Mouse (Mus musculus) thymus, postnatal 4 days (tissue): ENCODE results near the gene Zfand2a.

Experiments used
- DNase-seq: peaks from one replicate; pipeline ENCODE4 v3.0.0; 2021

The Zfand2a gene

GRCm38 (mm10) chr5:139484185-139484814 lies at the start of gene Zfand2a:
TSS of gene Zfand2a (minus strand) at chr5:139484549.
- peak; percentile 99 for DNase-seq

DNA sequence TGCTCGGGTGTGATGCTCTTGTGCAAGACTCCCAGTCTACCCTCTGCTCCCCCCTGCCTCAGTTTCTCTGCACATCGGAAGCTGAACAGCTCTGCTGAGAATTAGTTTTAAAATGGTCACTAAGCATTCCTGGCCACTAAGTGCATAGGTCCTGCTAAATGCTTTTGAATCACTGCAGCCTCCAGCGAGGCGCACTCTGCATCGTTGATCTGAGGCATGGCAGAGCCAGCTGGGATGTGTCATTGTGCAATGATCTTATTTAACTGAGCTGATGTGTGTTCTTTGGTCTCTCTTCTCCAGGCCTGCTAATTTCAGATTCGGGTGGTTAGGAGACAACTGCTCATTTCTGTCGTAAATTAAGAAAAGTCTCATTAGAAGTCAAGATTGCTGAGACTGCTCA lies 44.5 kb upstream of the Zfand2a start:
- DNase-seq: no peak

GRCm38 (mm10) chr5:139521987-139522386 lies 37.6 kb upstream of the Zfand2a start:
- DNase-seq: no peak

GRCm38 (mm10) chr5:139520069-139520834 lies 35.9 kb upstream of the Zfand2a start:
- no peak for DNase-seq

DNA sequence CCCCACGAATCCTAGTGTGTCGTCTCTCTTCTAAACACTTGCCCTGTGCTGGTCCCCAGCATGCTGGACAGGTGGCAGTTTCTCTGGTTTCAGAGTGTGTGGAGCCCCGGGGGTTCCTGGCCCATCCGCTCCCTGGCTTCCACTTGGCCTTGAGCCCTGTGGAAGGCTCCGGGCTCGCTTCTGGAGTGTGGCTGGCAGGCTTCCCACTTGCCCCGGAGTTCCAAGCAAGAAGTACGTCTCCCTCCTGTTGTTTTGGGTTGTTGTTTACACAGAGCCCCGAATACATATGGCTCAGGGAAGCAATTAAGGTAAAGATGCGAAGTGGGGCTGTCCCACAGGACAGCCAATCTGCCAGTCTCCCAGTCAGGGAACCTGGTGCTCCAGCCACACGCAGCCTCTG lies 31.9 kb upstream of the Zfand2a start:
- DNase-seq: no peak

DNA sequence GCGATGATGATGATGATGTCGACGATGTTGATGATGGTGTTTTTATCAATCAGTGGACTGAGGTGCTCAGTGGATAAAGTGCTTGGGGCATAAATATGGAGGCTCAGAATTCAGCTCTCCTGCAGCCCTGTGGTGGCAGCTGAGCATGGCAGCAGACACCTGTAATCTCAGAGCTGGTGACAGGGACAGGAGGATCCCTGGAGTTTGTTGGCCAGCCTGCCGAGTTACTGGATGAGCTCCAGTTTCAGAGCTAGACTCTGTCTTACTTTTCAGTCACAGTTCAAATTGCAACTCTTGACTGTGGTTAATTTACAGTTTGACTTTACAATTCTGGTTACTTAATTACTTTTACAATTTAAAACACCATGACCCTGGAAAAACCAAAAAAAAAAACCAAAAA lies 27.9 kb upstream of the Zfand2a start:
- no peak for DNase-seq

DNA sequence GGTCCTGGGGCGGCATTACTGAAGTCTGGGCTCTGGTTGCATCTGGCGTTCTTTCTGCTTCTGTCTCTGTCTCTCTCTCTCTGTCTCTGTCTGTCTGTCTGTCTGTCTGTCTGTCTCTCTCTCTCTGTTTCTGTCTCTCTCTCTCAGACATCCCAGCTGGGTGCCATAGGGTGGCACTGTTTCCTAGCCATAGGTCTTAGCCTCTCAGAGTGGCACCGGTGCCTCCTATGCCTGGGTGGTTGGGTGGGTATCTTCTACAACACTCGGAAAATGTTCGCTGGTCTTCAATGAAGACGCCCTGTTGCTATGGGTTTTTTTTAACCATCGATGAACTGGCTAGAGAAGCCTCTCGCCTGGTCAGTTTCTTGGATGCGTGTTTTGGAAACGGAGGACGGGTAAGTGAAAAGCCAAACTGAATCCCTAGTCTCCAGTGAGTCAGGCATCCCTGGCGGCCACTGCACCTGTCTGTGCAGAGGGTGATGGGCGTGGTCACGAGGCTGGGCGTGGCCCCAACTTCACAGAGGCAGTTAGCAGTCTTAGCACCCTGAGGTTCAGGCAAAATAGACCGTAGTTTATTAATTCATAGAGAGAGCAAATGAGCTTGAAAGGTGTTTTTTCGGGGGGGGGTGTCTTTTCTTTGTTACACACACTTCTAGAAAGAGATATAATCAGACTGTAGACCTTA lies 26.5 kb upstream of the Zfand2a start:
- peak; percentile 68 for DNase-seq

DNA sequence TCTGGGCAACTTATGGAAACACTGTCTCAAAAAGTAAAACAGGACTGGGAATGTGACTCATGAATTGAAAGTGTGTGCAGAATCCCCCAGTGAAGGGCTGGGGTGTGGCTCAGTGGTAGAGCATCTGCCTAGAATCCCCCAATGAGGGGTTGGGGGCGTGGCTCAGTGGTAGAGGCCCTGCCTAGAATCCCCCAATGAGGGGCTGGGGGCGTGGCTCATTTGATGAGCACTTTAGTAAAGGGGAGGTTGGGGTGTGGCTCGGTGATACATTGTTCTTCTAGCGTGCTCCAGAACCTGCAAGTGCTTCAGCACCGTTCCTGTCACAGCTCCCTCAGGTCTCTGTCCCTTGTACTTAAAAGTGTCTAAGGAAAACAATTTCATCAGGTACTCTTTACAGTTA lies 21.9 kb upstream of the Zfand2a start:
- peak; percentile 30 for DNase-seq

- peak; percentile 92 for DNase-seq
Observed at GRCm38 (mm10) chr5:139505073-139505606, 20.8 kb upstream of the Zfand2a start.

DNA sequence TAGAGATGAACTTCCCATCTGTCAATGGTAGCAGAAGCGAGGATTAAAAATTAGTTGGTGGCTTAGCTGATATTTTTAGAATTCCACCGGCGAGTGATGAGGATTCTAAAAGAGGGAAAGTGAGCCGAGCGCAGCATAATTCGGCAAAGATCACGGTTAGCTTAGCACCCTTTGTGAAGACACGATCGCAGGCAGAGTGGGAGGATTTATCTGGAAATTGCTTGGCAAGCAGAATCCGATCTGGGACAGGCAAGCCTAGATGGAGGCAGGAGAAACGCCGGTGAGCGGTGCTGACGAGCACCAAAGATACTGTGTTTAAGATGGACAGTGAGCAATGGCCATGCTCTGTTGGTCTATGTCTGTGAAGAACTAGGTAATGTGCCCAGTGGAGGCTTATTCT lies 17.9 kb upstream of the Zfand2a start:
- no peak for DNase-seq

DNA sequence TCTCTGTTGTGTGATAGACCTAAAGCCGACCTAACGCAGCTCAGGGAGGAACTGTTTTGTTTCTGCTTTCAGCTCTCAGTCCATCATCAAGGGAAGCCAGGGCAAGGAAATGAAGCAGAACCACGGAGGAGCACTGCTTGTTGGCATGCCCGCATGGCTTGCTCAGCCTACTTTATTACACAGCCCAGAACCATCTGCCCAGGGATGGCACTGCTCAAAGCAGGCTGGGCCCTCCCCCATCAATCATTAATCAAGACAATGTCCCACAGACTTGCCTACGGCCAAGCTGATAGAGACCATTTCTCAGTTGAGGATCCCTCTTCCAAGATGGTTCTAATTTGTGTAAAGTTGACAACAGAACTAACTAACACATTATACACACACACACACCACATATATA lies 14.4 kb upstream of the Zfand2a start:
- DNase-seq: no peak

DNA sequence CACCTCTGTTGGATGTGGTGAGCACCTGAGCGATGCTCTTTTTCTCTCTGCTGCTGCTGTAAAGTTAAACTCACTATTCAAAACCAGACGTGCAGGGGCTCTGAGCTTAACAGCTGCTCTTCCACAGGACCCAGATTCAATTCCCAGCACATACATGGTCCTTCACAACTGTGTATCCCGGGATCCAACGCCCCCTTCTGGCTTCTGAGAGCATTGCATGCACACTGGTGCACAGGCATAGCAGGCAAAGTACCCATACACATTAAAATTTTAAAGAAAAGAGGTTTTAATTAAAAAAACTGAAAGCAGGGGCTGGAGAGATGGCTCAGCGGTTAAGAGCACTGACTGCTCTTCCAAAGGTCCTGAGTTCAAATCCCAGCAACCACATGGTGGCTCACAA lies 12.6 kb upstream of the Zfand2a start:
- DNase-seq: no peak

- DNase-seq: peak; percentile 43
Observed at GRCm38 (mm10) chr5:139495019-139495669, 10.8 kb upstream of the Zfand2a start.

DNA sequence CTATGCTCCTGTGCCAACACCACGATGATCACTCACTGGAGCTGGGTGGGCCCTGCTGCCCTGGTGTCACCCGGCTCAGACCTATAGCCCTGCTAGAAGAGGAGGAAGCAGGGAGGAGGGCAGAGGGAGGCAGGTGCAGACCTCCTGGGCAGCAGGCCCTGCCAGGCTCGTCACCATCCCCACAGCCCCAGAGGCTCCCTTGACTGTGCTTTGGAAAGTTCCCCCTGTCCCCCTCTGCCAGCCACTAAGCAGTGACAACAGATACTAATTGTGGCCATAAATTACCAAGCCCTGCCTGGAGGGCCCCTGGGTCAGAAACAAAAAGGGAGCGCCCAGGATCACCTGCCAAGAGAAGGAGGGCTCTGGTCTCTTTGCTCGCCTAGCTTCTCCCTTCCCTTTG lies 9.3 kb upstream of the Zfand2a start:
- no peak for DNase-seq

GRCm38 (mm10) chr5:139491348-139491747 lies 7.0 kb upstream of the Zfand2a start:
- no peak for DNase-seq

DNA sequence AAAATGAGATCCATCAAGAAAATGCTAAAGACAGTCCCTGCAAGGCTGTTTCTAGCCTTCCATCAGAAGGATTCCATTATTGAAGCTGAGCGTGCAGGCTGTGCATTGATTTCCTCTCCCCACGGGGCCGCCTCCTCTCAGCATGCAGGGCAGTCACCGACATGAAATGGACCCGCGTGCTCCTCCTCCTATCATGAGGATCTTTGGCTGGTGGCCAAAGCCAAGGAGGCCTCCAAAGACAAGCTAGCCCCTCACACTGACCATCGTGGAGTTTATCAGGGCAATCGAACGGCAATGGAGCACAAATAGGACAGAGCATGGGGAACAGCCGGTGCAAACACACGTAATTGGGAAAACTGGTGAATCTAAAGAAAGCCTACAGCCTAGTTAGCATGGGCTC lies 5.8 kb upstream of the Zfand2a start:
- DNase-seq: no peak

DNA sequence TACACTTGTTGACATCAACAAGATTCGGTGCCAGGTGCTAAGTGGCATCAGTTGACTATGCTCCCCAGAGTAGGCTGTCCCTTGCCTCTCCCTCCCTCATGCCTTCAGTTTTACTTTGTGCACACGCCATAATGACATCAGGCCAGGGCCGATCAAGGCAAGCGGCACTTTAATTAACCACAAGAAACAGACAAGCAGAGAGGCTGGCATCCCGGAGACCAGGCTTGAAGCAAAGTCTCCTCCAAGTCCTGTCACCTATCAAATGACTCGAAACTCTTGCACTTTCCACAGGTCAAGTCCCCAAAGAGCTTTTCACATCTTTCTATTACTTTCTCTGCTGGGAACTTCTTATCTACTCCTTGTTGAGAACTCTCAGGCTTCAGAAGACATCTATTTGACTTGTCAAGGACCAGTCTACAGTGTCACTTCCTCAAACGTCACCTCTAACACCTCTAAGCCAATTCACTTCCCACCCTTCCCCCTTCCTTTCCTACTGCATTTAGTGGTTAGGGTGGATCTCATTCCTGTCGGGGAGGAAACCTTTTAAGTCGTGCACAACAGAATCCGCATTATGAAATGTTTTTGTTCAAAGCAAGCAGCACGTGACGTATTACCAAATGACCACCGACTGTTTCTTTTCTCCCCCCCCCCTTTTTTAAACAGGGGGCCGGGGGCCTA lies 1.0 kb downstream of the Zfand2a start:
- no peak for DNase-seq

DNA sequence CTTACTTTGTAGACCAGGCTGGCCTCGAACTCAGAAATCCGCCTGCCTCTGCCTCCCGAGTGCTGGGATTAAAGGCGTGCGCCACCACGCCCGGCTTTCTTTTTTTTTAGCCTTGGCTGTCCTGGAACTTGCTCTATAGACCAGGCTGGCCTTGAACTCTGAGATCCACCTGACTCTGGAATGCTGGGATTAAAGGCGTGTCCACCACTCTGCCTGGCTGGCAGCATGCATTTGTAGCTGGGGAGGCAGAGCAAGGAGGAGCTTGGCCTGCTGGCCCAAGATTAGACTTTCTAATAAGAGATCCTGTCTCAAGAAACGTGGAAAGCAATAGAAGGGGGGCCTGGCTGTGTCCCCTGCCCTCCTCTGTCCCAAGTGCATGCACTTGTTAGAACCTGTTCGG lies 3.9 kb downstream of the Zfand2a start:
- no peak for DNase-seq

DNA sequence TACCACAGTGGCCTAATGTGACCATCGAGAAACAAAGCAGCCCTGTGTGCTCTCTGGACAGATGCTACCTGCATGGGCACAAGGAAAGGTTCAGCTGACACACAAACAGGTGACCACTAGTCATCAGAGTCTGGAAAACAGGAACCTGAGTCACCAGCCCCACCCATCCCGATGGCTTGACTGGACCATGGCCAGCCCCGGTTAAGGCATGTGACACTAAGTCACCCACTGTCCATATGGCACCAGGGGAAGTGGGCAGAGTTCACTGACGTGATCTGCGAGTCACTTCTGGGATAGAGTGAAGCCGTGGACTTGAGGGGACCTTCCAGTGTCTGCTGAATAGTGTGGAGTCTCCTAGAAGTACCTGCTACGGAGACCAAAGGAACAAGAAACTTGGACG lies 5.3 kb downstream of the Zfand2a start:
- no peak for DNase-seq

DNA sequence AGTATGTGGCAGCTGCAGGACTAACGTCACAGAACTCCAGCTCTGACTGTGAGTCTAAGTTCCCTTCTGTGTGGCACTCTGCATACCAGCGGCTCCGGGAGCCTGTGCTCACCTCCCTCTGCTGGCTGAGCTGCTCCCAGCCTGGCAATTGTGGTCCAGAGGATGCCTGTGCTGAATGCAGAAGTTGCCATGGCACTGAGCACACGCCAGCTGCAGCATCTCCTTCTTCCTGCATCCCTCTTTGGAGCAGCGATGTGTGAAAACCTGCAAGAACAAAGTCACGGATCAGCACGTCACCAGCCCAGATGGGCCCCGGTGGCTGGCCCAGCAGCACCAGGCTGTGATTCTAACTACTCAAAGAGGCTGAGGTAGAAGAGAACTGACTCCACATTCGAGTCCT lies 9.6 kb downstream of the Zfand2a start:
- no peak for DNase-seq

- DNase-seq: peak; percentile 38
Observed at GRCm38 (mm10) chr5:139467998-139468397, 16.4 kb downstream of the Zfand2a start.

GRCm38 (mm10) chr5:139466801-139467200 lies 17.5 kb downstream of the Zfand2a start:
- DNase-seq: no peak

DNA sequence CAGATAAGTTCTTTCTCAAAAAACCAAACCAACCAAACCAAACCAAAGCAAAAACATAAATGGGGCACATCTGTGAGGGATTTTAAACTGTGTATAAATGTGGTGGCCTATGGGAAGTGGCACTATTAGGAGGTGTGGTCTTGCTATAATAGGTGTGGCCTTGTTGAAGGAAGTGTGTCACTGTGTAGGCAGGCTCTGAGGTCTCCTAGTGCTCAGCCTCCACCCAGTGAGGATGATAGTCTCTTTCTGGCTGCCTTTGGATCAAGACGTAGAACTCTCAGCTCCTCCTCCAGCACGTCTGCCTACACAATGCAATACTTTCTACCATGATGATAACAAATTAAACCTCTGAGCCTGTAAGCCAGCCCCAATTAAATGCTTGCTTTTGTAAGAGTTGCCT lies 18.0 kb downstream of the Zfand2a start:
- no peak for DNase-seq
